Mouse (Mus musculus) heart, embryonic 13.5 days (tissue): ENCODE data around the gene Gm21860. TPM values are rescaled to one million over a fixed set of nuclear protein-coding genes. Genes with fewer than 3 reads are reported as not detected.
"Not testable (repeated sequence)": the region's sequence is repeated elsewhere in the genome, so short reads cannot be mapped to it uniquely, and the experiment has no call there.

ENCODE experiments used
- ATAC-seq: fragments of 200-750 bp; cut with Nextera tagmentation; 2 replicates; pipeline ENCODE4 v1.8.0; 2017; ENCODE audit warnings: moderate TSS enrichment; ENCODE audit not compliant: insufficient number of reproducible peaks, low FRiP score, low TSS enrichment; ENCODE audit errors: extremely low read depth
- H3K27ac ChIP-seq: fragments of 300-500 bp; sonication (generic); replicated peaks from 2 replicates; pipeline ENCODE4 v1.5.1; 2015; ENCODE audit warnings: moderate library complexity, mild to moderate bottlenecking, inconsistent platforms
- H3K27me3 ChIP-seq: fragments of 300-500 bp; sonication (generic); replicated peaks from 2 replicates; pipeline ENCODE4 v1.6.1; 2015; ENCODE audit warnings: mild to moderate bottlenecking, inconsistent platforms
- H3K36me3 ChIP-seq: fragments of 300-500 bp; sonication (generic); 2 replicates; pipeline ENCODE4 v1.6.1; 2015; ENCODE audit warnings: mild to moderate bottlenecking, inconsistent platforms
- H3K4me1 ChIP-seq: fragments of 300-500 bp; sonication (generic); 2 replicates; pipeline ENCODE4 v1.6.1; 2015; ENCODE audit warnings: inconsistent platforms
- H3K4me2 ChIP-seq: fragments of 300-500 bp; sonication (generic); 2 replicates; pipeline ENCODE4 v1.6.1; 2015; ENCODE audit warnings: inconsistent platforms, mild to moderate bottlenecking, moderate library complexity
- H3K4me3 ChIP-seq: fragments of 300-500 bp; sonication (generic); 2 replicates; pipeline ENCODE4 v1.5.1; 2015; ENCODE audit warnings: moderate library complexity, mild to moderate bottlenecking, inconsistent platforms
- H3K9ac ChIP-seq: fragments of 300-500 bp; sonication (generic); 2 replicates; pipeline ENCODE4 v1.6.1; 2015; ENCODE audit warnings: inconsistent platforms, mild to moderate bottlenecking, moderate library complexity
- H3K9me3 ChIP-seq: fragments of 300-500 bp; sonication (generic); 2 replicates; pipeline ENCODE4 v1.6.1; 2016; ENCODE audit warnings: inconsistent platforms
- WGBS: fragments of 180-500 bp; shearing (Covaris S2); methylation state at CpG from one replicate; pipeline ENCODE4 v1.1.7; 2015; ENCODE audit warnings: mixed read lengths; 5-methylcytosine and 5-hydroxymethylcytosine counted together
- polyA plus RNA-seq: library from polyadenylated mRNA; unstranded; fragments of >200 nt; fragmentation: Nextera tagmentation; extraction: Ambion mirVana; gene quantifications from 2 replicates; pipeline ENCODE4 v1.2.1, GENCODE M21; 2015

Gm21860 gene
- polyA plus RNA-seq, 1 experiment from 2014 or later = not detected

- not testable (repeated sequence) for H3K4me2 ChIP-seq, H3K9ac ChIP-seq, H3K9me3 ChIP-seq, H3K4me3 ChIP-seq, H3K36me3 ChIP-seq, H3K4me1 ChIP-seq, H3K27ac ChIP-seq, H3K27me3 ChIP-seq
- 57% methylated on average over 18 of the region's 20 CpGs for WGBS
- 0 out of 2 replicates have a peak, but pooled peaks have one; percentile 70 for ATAC-seq
These were observed 23.6 kb downstream of the Gm21860 start for GRCm38 (mm10) chrY:90730908-90731592.

GRCm38 (mm10) chrY:90729816-90730303, 24.8 kb downstream of the Gm21860 start:
- not testable (repeated sequence) for H3K4me1 ChIP-seq, H3K36me3 ChIP-seq, H3K9me3 ChIP-seq, H3K27me3 ChIP-seq, ATAC-seq, H3K9ac ChIP-seq, H3K27ac ChIP-seq, H3K4me3 ChIP-seq, H3K4me2 ChIP-seq
- 59% methylated on average over 12 of the region's 12 CpGs for WGBS

DNA sequence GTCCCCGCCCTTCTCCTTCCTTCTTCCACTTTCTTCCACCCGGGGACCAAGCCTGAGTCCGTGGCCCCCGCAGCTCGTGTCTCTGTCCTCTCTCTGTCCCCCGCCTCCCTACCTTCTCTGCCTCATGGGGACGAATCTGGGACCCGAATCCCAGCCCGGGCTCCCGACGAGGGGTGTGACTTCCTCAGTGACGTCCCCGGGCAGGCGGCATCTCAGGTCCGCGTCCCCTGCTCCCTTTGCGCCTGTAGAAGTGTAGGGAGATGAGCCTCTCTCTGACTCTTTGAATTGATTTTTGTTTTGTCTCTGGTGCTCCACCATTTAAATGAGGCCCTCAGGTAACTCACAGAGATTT, 25.7 kb downstream of the Gm21860 start:
- 81% methylated on average over 16 of the region's 17 CpGs for WGBS
- not testable (repeated sequence) for ATAC-seq

DNA sequence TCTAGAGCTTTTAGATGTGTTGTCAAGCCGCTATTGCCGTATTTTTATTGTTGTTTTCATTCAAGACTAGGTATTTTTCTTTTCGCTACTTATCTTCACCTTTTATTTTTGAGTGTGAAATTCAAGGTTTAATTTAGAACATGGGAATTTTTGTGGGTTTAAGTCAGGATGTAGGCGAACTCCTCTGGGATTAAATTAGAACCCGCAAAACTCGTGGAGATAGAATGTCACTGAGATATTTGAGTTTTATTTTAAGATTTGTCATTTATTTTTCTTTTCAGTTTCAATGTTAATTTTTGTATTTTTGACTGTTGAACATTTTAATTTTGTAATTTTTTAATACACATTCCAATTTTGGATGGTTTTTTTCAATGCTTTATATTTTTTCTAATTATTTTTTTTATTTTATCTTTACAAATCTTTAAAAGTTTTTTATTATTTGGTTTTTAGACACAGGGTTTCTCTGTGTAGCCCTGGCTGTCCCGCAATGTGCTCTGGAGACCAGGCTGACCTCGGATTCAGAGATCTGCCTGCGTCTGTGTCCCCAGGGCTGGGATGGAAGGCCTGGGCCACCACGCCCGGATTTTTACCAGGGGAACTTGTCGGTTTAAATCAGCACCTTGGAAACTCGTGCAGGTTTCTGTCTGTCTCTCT, 26.2 kb downstream of the Gm21860 start:
- not testable (repeated sequence) for H3K36me3 ChIP-seq, H3K4me3 ChIP-seq, H3K27me3 ChIP-seq, H3K9me3 ChIP-seq, H3K4me1 ChIP-seq, H3K27ac ChIP-seq, ATAC-seq, H3K9ac ChIP-seq, H3K4me2 ChIP-seq
- 78% methylated on average over 13 of the region's 13 CpGs for WGBS

More for the DNA sequence above, 25.7 kb downstream of the Gm21860 start:
- H3K4me1 ChIP-seq, H3K9ac ChIP-seq, H3K27me3 ChIP-seq, H3K27ac ChIP-seq, H3K4me2 ChIP-seq, H3K36me3 ChIP-seq, H3K4me3 ChIP-seq, H3K9me3 ChIP-seq: not testable (repeated sequence)

- H3K27ac ChIP-seq, H3K27me3 ChIP-seq, H3K36me3 ChIP-seq, H3K9ac ChIP-seq, H3K4me2 ChIP-seq, H3K9me3 ChIP-seq, H3K4me1 ChIP-seq, H3K4me3 ChIP-seq, ATAC-seq: not testable (repeated sequence)
- WGBS = 67% methylated on average over 13 of the region's 13 CpGs
These were observed 27.3 kb downstream of the Gm21860 start for GRCm38 (mm10) chrY:90727121-90727908.

DNA sequence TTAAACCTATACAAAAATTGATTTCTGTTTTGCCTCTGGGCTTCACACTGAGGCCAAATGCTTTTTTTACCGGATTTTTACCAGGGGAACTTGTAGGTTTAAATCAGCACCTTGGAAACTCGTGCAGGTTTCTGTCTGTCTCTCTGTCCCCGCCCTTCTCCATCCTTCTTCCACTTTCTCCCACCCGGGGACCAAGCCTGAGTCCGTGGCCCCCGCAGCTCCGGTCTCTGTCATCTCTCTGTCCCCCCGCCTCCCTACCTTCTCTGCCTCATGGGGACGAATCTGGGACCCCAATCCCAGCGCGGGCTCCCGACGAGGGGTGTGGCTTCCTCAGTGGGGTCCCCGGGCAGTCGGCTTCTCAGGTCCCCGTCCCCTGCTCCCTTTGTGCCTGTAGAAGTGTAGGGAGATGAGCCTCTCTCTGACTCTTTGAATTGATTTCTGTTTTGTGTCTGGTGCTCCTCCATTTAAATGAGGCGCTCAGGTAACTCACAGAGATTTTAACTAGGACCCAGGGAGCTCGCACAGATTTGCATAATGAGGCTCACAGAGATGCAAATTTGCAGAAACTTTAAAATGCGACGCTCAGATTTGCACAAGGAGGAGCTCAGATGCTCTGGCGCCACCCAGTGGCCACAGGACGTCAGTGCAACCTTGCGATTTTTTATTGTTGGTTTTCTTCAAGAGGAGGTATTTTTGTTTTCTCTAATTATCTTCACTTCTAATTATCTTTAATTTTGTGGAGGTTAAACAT, 28.7 kb downstream of the Gm21860 start:
- H3K4me2 ChIP-seq, H3K9ac ChIP-seq, H3K27ac ChIP-seq, H3K36me3 ChIP-seq, H3K4me3 ChIP-seq, ATAC-seq, H3K4me1 ChIP-seq, H3K27me3 ChIP-seq, H3K9me3 ChIP-seq: not testable (repeated sequence)
- WGBS = 74% methylated on average over 21 of the region's 23 CpGs

GRCm38 (mm10) chrY:90725166-90725565, 29.5 kb downstream of the Gm21860 start:
- 80% methylated on average over 10 of the region's 10 CpGs for WGBS
- ATAC-seq = not testable (repeated sequence)

GRCm38 (mm10) chrY:90724014-90724709, 30.5 kb downstream of the Gm21860 start:
- H3K4me2 ChIP-seq, ATAC-seq, H3K9me3 ChIP-seq, H3K4me1 ChIP-seq, H3K27ac ChIP-seq, H3K9ac ChIP-seq, H3K36me3 ChIP-seq, H3K27me3 ChIP-seq, H3K4me3 ChIP-seq: not testable (repeated sequence)
- 57% methylated on average over 8 of the region's 8 CpGs for WGBS

More at GRCm38 (mm10) chrY:90725166-90725565, 29.5 kb downstream of the Gm21860 start:
- H3K27ac ChIP-seq, H3K9ac ChIP-seq, H3K4me1 ChIP-seq, H3K4me3 ChIP-seq, H3K9me3 ChIP-seq, H3K36me3 ChIP-seq, H3K4me2 ChIP-seq, H3K27me3 ChIP-seq: not testable (repeated sequence)

DNA sequence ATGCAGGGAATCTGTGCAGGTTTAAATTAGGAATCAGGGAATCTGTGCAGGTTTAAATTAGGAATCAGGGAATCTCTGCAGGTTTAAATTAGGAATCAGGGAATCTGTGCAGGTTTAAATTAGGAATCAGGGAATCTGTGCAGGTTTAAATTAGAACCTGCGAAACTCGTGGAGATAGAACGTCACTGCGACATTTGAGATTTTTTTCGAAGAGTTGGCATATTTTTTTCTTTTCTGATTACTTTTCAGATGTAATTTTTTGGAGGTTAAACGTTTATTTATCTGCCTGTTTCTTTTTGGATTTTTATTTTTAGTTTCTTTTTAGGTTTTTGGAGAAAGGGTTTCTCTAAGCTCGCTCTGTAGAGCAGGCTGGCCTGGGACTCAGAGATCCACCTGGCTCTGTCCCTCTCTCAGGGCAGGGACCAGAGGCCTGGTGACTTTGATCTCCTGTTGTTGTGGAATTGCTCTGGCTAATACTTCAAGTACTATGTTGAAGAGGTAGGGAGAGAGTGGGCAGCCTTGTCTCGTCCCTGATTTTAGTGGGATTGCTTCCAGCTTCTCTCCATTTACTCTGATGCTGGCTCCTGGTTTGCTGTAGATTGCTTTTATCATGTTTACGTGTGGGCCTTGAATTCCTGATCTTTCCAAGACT, 31.2 kb downstream of the Gm21860 start:
- 59% methylated on average over 9 of the region's 9 CpGs for WGBS
- not testable (repeated sequence) for H3K9ac ChIP-seq, H3K4me1 ChIP-seq, H3K4me2 ChIP-seq, H3K27ac ChIP-seq, H3K4me3 ChIP-seq, H3K36me3 ChIP-seq, H3K27me3 ChIP-seq, H3K9me3 ChIP-seq
- ATAC-seq = peak; percentile 61; the same call in 1 of the 2 replicates

DNA sequence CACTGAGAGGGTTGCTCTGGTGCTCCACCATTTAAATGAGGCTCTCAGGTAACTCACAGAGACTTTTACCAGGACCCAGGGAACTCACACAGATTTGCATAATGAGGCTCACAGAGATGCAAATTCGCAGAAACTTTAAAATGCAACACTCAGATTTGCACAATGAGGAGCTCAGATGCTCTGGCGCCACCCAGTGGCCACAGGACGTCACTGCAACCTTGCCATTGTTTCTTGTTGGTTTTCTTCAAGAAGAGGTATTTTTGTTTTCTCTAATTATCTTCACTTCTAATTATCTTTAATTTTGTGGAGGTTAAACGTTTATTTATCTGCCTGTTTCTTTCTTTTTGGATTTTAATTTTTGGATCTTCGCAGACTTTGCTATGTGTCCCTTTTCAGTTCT, 34.1 kb downstream of the Gm21860 start:
- not testable (repeated sequence) for H3K9ac ChIP-seq, H3K36me3 ChIP-seq, H3K27me3 ChIP-seq, H3K9me3 ChIP-seq, H3K27ac ChIP-seq, H3K4me1 ChIP-seq, ATAC-seq, H3K4me3 ChIP-seq, H3K4me2 ChIP-seq
- 33% methylated on average over 5 of the region's 5 CpGs for WGBS
